Mouse (Mus musculus) Muller cell, postnatal 12 days (primary cell): ENCODE measurements around the gene Kifc1.

ENCODE experiments used
- DNase-seq: peaks from one replicate; pipeline ENCODE4 v3.0.0-alpha.2; 2015; ENCODE audit errors: inconsistent ontology term

Kifc1 gene

GRCm38 (mm10) chr17:33842966-33843795, 47.3 kb downstream of the Kifc1 start, which contains the start of gene Cd320:
Gene Cd320 (plus strand): TSS chr17:33843091.
- peak; percentile 93 for DNase-seq

GRCm38 (mm10) chr17:33829561-33829960, 60.9 kb downstream of the Kifc1 start:
- no peak for DNase-seq

GRCm38 (mm10) chr17:33828892-33829291, 61.6 kb downstream of the Kifc1 start:
- DNase-seq, result peak; percentile 16

GRCm38 (mm10) chr17:33826850-33827249, 63.6 kb downstream of the Kifc1 start:
- DNase-seq, result peak; percentile 43
